8 mouse cellular contexts compared by ENCODE assay signal in genomic region chr2:26408515-26409356, GRCm38 (mm10). TPM values are rescaled to one million over a fixed set of nuclear protein-coding genes. Genes with fewer than 3 reads are reported as not detected.
DNase-seq lines count a peak whose midpoint lies in the region; ATAC-seq lines count a peak whose summit lies in the region.

Gene Inpp5e (minus strand): TSS chr2:26409203.

- H3K4me1 ChIP-seq in hindbrain, embryonic 12.5 days = peaks cover 40% of the 10 kb centered on the region

- H3K4me2 ChIP-seq in hindbrain, embryonic 12.5 days (replicated peaks) = peak within 1 kb of the TSS; percentile 97

- peak within 1 kb of the TSS; percentile 95 for H3K9ac ChIP-seq in hindbrain, embryonic 12.5 days

- H3K27me3 ChIP-seq in hindbrain, embryonic 12.5 days = no peaks in the 10 kb centered on the region

- peak; percentile 98 for DNase-seq in Muller cell, postnatal 12 days (ENCODE audit: inconsistent ontology term)
- peak; percentile 96 for DNase-seq in cerebellum, adult 9-11 months
- DNase-seq in frontal cortex, postnatal 10 days (ENCODE audit: low spot score in 2 of 2) = peak; percentile 87 to 93
- peak; percentile 96 to 97 for DNase-seq in layer of hippocampus, postnatal 14 days (ENCODE audit: low spot score in 2 of 2)
- DNase-seq in lung, postnatal 14 days = peak; percentile 99
- DNase-seq in retina, adult 2 months (ENCODE audit: low read depth, low spot score) = peak; percentile 87
- DNase-seq in thymus, postnatal 36 days = peak; percentile 92 to 96

- H3K9me3 ChIP-seq in hindbrain, embryonic 12.5 days (replicated peaks) = no peaks in the 10 kb centered on the region

- ATAC-seq in hindbrain, embryonic 12.5 days (ENCODE audit: low FRiP score) = peak; percentile 96

- peak within 1 kb of the TSS; percentile 86 for H3K4me3 ChIP-seq in hindbrain, embryonic 12.5 days

- H3K27ac ChIP-seq in hindbrain, embryonic 12.5 days = peak within 1 kb of the TSS; percentile 70

- 2% methylated on average over 53 of the region's 57 CpGs for WGBS in hindbrain, embryonic 12.5 days

- H3K36me3 ChIP-seq in hindbrain, embryonic 12.5 days = peaks cover 51% of the 10 kb centered on the region

RNA-seq across cellular contexts. Expression of gene Inpp5e, which starts in this region (rescaled TPM):
- 31.4 and 35.4 TPM in 2 replicates for polyA plus RNA-seq in hindbrain, embryonic 12.5 days (2016; fragmentation: Nextera tagmentation; extraction: Ambion mirVana)
- total RNA-seq in layer of hippocampus, postnatal 14 days (2021) = 10 to 100 TPM; 22.0 to 22.6 TPM

Comparison
In these comparisons a context has a peak if more than half of its experiments do, and no peak if none do; other contexts are left out.
1. Peak in every context shown above with its lines: DNase-seq, ATAC-seq, H3K4me3 ChIP-seq and H3K27ac ChIP-seq.